Mouse (Mus musculus) midbrain, embryonic 16.5 days (tissue): Measurements from ENCODE around the gene Trpm1. TPM values are rescaled to one million over a fixed set of nuclear protein-coding genes. Genes with fewer than 3 reads are reported as not detected.
A peak's percentile ranks its signal among the peaks of the same experiment; 100 is the strongest.

Experiments
- ATAC-seq: fragments of 200-750 bp; cut with Nextera tagmentation; 2 replicates; pipeline ENCODE4 v1.8.0; 2017; ENCODE audit warnings: moderate TSS enrichment
- H3K27ac ChIP-seq: fragments of 300-500 bp; sonication (generic); 2 replicates; pipeline ENCODE4 v1.5.1; 2014; ENCODE audit warnings: mild to moderate bottlenecking, low read length, mixed read lengths
- H3K27me3 ChIP-seq: fragments of 300-500 bp; sonication (generic); 2 replicates; pipeline ENCODE4 v1.6.1; 2014; ENCODE audit warnings: low read depth, low read length, mixed read lengths; ENCODE audit not compliant: control insufficient read depth, insufficient read depth
- H3K36me3 ChIP-seq: fragments of 300-500 bp; sonication (generic); 2 replicates; pipeline ENCODE4 v1.6.1; 2014; ENCODE audit warnings: mild to moderate bottlenecking, low read length, moderate library complexity, mixed read lengths; ENCODE audit not compliant: control insufficient read depth, insufficient read depth
- H3K4me1 ChIP-seq: fragments of 300-500 bp; sonication (generic); 2 replicates; pipeline ENCODE4 v1.6.1; 2014; ENCODE audit warnings: mild to moderate bottlenecking, low read length, mixed read lengths; ENCODE audit not compliant: control insufficient read depth, insufficient read depth
- H3K4me2 ChIP-seq: fragments of 300-500 bp; sonication (generic); 2 replicates; pipeline ENCODE4 v1.6.1; 2014; ENCODE audit warnings: mild to moderate bottlenecking, low read length, mixed read lengths
- H3K4me3 ChIP-seq: fragments of 300-500 bp; sonication (generic); 2 replicates; pipeline ENCODE4 v1.5.1; 2014; ENCODE audit warnings: low read depth, mild to moderate bottlenecking, low read length, moderate library complexity, mixed read lengths
- H3K9ac ChIP-seq: fragments of 300-500 bp; sonication (generic); 2 replicates; pipeline ENCODE4 v1.6.1; 2014; ENCODE audit warnings: low read depth, low read length, mixed read lengths
- H3K9me3 ChIP-seq: fragments of 300-500 bp; sonication (generic); replicated peaks from 2 replicates; pipeline ENCODE4 v1.6.1; 2014; ENCODE audit warnings: mild to moderate bottlenecking, low read length, mixed read lengths; ENCODE audit not compliant: control insufficient read depth, poor library complexity, severe bottlenecking
- WGBS: fragments of 180-500 bp; shearing (Covaris S2); extraction: QIAGEN DNeasy Blood & Tissue Kit; methylation state at CpG from one replicate; pipeline ENCODE4 v1.1.7; 2014; 5-methylcytosine and 5-hydroxymethylcytosine counted together
- microRNA counts: library from miRNA; unstranded; fragments of <30 nt; microRNA quantifications from one replicate; lab custom pipeline; 2016
- microRNA-seq: library from miRNA; unstranded; fragments of <30 nt; microRNA quantifications from one replicate; pipeline ENCODE4, GENCODE M21; 2017
- polyA plus RNA-seq: library from polyadenylated mRNA; unstranded; fragments of >200 nt; fragmentation: Nextera tagmentation; extraction: Ambion mirVana; gene quantifications from 2 replicates; pipeline ENCODE4 v1.2.1, GENCODE M21; 2015

Gene Trpm1
- polyA plus RNA-seq, 1 experiment from 2014 or later = 0.20 TPM

DNA sequence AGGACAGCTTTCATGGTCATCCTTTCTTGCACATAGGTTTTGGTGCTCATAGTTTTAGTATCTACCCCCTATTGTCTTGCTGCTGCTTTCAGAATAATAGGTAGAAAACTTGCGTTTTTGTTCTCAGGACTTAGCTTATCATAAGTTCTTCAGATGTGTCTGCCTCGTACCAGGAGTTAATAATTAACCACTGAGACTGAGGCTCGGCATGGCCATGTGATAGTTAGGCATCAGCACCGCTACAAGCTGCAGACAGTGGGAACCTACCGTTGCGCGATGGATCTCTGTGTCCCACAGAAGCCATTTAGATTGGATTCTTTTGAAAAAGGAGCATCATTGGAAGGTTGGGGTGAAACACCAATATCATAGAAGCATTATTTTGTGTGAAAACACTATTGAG is 159.2 kb downstream of the Trpm1 start:
- no peak overlapping the region for H3K4me2 ChIP-seq
- H3K9me3 ChIP-seq = no peaks in the 10 kb centered on the region
- H3K27me3 ChIP-seq = no peaks in the 10 kb centered on the region
- WGBS = 96% methylated on average over 7 of the region's 7 CpGs
- H3K9ac ChIP-seq = no peak overlapping the region
- peaks cover 15% of the 10 kb centered on the region for H3K36me3 ChIP-seq
- H3K27ac ChIP-seq = no peak overlapping the region
- no peaks in the 10 kb centered on the region for H3K4me1 ChIP-seq
- no peak for ATAC-seq
- H3K4me3 ChIP-seq = no peak overlapping the region

MicroRNAs within 50 kb of the gene (microRNA counts, 519-probe panel; counts per million panel counts)
- microRNA mmu-miR-211 (lab: Ali Mortazavi, UCI) = 386 counts per million, percentile 18 among the panel's probes with 10 or more counts

Small RNAs within 50 kb of the gene (microRNA-seq; reads per million reads assigned to microRNA genes)
- gene Mir211 (17.1 reads per million, percentile 35 among the genes with 10 or more reads in this experiment), gene Mir6416 (not detected)

Other genes with a start within 250 kb of the Trpm1 start
- 0.21 TPM in 1 of 2 replicates, not detected in the other for gene E030018B13Rik, start 237.0 kb upstream of the Trpm1 start, polyA plus RNA-seq
- gene Klf13, start 214.9 kb upstream of the Trpm1 start, polyA plus RNA-seq = 19.9 and 21.6 TPM in 2 replicates
- gene Mtmr10, start 133.8 kb downstream of the Trpm1 start, polyA plus RNA-seq = 8.8 and 9.9 TPM in 2 replicates
- 5.1 and 7.1 TPM in 2 replicates for gene Fan1, start 220.3 kb downstream of the Trpm1 start, polyA plus RNA-seq
- gene Mphosph10, start 238.4 kb downstream of the Trpm1 start, polyA plus RNA-seq = 22.6 and 28.3 TPM in 2 replicates
- gene Mcee, start 238.8 kb downstream of the Trpm1 start, polyA plus RNA-seq = 36.7 and 43.8 TPM in 2 replicates